Mouse (Mus musculus): ENCODE results near the gene Rras2.

GRCm38 (mm10) chr7:114053720-114054119 is 63.9 kb downstream of the Rras2 start:
- TF ChIP-seq POLR2A (IDR thresholded peaks at IDR 0.05; ENCODE audit: insufficient read length, low read depth) (no peak), TCF12 (IDR thresholded peaks at IDR 0.05; ENCODE audit: insufficient read depth, poor library complexity, severe bottlenecking) (no peak), E2F4 (IDR thresholded peaks at IDR 0.05; ENCODE audit: insufficient read depth) (no peak), MYOD1 (IDR thresholded peaks at IDR 0.05; ENCODE audit: control insufficient read depth in 1 of 3, insufficient read length in 2 of 3, low read depth in 2 of 3) (no peak), MAX (IDR thresholded peaks at IDR 0.05; ENCODE audit: low read depth) (no peak), POLR2AphosphoS2 (IDR thresholded peaks at IDR 0.05; ENCODE audit: insufficient read length, low read depth) (no peak), SRF (IDR thresholded peaks at IDR 0.05; ENCODE audit: control insufficient read depth, insufficient read length, low read depth) (no peak), USF1 (IDR thresholded peaks at IDR 0.05; ENCODE audit: low read depth) (no peak), REST (IDR thresholded peaks at IDR 0.05; ENCODE audit: insufficient read depth, insufficient read length) (no peak), MYOG (IDR thresholded peaks at IDR 0.05; ENCODE audit: control insufficient read depth in 1 of 3, insufficient read depth in 1 of 3, insufficient read length in 2 of 3, low read depth in 2 of 3) (no peak), CEBPB (IDR thresholded peaks at IDR 0.05; ENCODE audit: insufficient read depth, poor library complexity, severe bottlenecking) (no peak)
